Mouse (Mus musculus): ENCODE measurements around the gene Musk. TPM values are rescaled to one million over a fixed set of nuclear protein-coding genes. Genes with fewer than 3 reads are reported as not detected.

Musk gene
- total and polyA plus RNA-seq, 2 experiments from 2014 or later = not detected

DNA sequence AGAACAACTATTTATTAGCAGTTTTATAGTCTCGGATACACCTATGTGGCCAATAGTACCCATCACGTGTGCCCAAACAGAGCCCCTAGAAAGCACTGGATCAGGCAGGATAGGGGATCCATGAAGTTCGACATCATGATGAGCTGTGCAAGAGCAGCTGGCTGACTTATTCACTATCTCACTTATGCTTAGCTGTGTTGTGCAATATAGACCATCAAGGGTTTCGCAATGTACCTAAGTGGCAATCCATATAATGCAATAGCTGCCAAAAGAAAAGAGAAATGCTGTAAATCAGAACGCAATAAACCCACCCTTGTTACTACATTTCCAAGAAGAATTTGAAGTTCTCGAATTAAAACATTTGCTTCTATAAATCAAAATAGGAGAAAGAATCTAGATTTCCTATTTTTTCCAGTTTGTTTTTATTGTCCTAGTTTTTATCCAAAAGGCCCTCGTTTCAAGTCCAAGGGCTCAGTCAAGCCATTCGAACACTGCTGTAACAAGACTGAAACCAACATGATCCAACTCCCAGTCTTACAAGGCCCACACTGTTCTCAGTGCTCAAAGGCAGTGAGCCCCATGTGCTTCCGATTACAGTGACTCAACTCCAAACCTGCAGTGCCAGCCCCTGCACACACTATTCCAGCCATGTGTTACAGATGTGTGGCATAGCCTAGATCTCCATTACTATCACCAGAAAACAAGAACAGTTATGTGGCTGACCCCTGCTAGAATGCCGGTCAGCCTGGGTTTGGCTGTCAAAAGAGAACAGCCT lies 45.3 kb downstream of the Musk start:
- ATAC-seq (ENCODE audit: insufficient read depth, low read depth) (no peak), DNase-seq (ENCODE audit: low spot score) (no peak)
- 89% methylated on average over 10 of the region's 10 CpGs for WGBS
- no peak overlapping the region for H3K27ac ChIP-seq (ENCODE audit: low read depth)
- no peaks in the 10 kb centered on the region for H3K27me3 ChIP-seq (ENCODE audit: control insufficient read depth, insufficient read depth, low read length)
- H3K9me3 ChIP-seq (replicated peaks; ENCODE audit: control insufficient read depth, low read length) = no peaks in the 10 kb centered on the region
- H3K36me3 ChIP-seq (replicated peaks; ENCODE audit: control insufficient read depth, insufficient read depth, low read length) = no peaks in the 10 kb centered on the region
- no peaks in the 10 kb centered on the region for H3K4me1 ChIP-seq (ENCODE audit: control insufficient read depth, insufficient read depth)
- TF ChIP-seq CTCF (IDR thresholded peaks at IDR 0.05; ENCODE audit: low read depth) (no peak), EP300 (IDR thresholded peaks at IDR 0.05; ENCODE audit: low read depth) (no peak)
- no peak overlapping the region for H3K4me2 ChIP-seq (ENCODE audit: low read depth, low read length)
- H3K4me3 ChIP-seq (ENCODE audit: low read depth, low read length) = no peak overlapping the region
- no peak overlapping the region for H3K9ac ChIP-seq (replicated peaks; ENCODE audit: low read depth, low read length)

- no peak overlapping the region for H3K4me2 ChIP-seq (ENCODE audit: low read depth, low read length)
- no peak for ATAC-seq (ENCODE audit: insufficient read depth, low read depth)
Measured at GRCm38 (mm10) chr4:58332394-58332793, 46.6 kb downstream of the Musk start.

GRCm38 (mm10) chr4:58336227-58336626 lies 50.5 kb downstream of the Musk start:
- H3K4me2 ChIP-seq (ENCODE audit: low read depth, low read length) = no peak overlapping the region
- H3K36me3 ChIP-seq (replicated peaks; ENCODE audit: control insufficient read depth, insufficient read depth, low read length) = no peaks in the 10 kb centered on the region
- no peak overlapping the region for H3K4me3 ChIP-seq (ENCODE audit: low read depth, low read length)
- H3K9ac ChIP-seq (replicated peaks; ENCODE audit: low read depth, low read length) = no peak overlapping the region
- WGBS = 67% methylated on average over 2 of the region's 2 CpGs
- H3K9me3 ChIP-seq (replicated peaks; ENCODE audit: control insufficient read depth, low read length) = no peaks in the 10 kb centered on the region
- no peak overlapping the region for H3K27ac ChIP-seq (ENCODE audit: low read depth)
- DNase-seq (ENCODE audit: low spot score) (no peak), ATAC-seq (ENCODE audit: insufficient read depth, low read depth) (no peak)
- no peaks in the 10 kb centered on the region for H3K4me1 ChIP-seq (ENCODE audit: control insufficient read depth, insufficient read depth)
- H3K27me3 ChIP-seq (ENCODE audit: control insufficient read depth, insufficient read depth, low read length) = no peaks in the 10 kb centered on the region
- TF ChIP-seq CTCF (IDR thresholded peaks at IDR 0.05; ENCODE audit: low read depth) (no peak), EP300 (IDR thresholded peaks at IDR 0.05; ENCODE audit: low read depth) (no peak)

More at GRCm38 (mm10) chr4:58332394-58332793, 46.6 kb downstream of the Musk start:
- DNase-seq (ENCODE audit: low spot score) = no peak
- Histone ChIP-seq H3K27ac (ENCODE audit: low read depth) (no peak overlapping the region), H3K9ac (replicated peaks; ENCODE audit: low read depth, low read length) (no peak overlapping the region), H3K4me3 (ENCODE audit: low read depth, low read length) (no peak overlapping the region), H3K4me1 (ENCODE audit: control insufficient read depth, insufficient read depth) (no peaks in the 10 kb centered on the region), H3K27me3 (ENCODE audit: control insufficient read depth, insufficient read depth, low read length) (no peaks in the 10 kb centered on the region), H3K9me3 (replicated peaks; ENCODE audit: control insufficient read depth, low read length) (no peaks in the 10 kb centered on the region), H3K36me3 (replicated peaks; ENCODE audit: control insufficient read depth, insufficient read depth, low read length) (no peaks in the 10 kb centered on the region)
- TF ChIP-seq CTCF (IDR thresholded peaks at IDR 0.05; ENCODE audit: low read depth) (no peak), EP300 (IDR thresholded peaks at IDR 0.05; ENCODE audit: low read depth) (no peak)
- 62% methylated on average over 3 of the region's 3 CpGs for WGBS

DNA sequence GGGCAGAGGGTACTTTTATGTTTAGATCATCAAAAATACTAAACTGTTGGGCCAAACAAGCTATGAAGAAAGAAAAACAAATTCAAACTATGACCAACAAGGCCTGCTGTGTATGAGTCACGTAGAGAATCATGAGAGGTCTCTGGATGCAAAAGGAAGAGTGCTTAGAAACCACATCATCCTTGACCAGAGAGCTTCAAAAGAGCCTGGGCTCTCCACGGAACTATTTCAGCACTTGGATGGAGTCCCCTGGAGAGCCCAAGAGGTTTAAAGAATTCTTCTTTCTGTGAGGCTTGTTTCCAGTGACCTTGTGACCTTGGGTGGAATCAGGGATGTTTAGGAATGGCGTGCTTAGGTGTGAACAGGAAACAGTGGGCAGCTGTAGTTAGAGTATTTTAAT lies 53.5 kb downstream of the Musk start:
- WGBS = 32% methylated on average over 3 of the region's 3 CpGs
- Histone ChIP-seq H3K4me2 (ENCODE audit: low read depth, low read length) (no peak overlapping the region), H3K9me3 (replicated peaks; ENCODE audit: control insufficient read depth, low read length) (no peaks in the 10 kb centered on the region), H3K4me1 (ENCODE audit: control insufficient read depth, insufficient read depth) (no peaks in the 10 kb centered on the region), H3K4me3 (ENCODE audit: low read depth, low read length) (no peak overlapping the region), H3K36me3 (replicated peaks; ENCODE audit: control insufficient read depth, insufficient read depth, low read length) (no peaks in the 10 kb centered on the region), H3K27me3 (ENCODE audit: control insufficient read depth, insufficient read depth, low read length) (no peaks in the 10 kb centered on the region), H3K9ac (replicated peaks; ENCODE audit: low read depth, low read length) (no peak overlapping the region), H3K27ac (ENCODE audit: low read depth) (no peak overlapping the region)
- ATAC-seq (ENCODE audit: insufficient read depth, low read depth) (no peak), DNase-seq (ENCODE audit: low spot score) (no peak)
- TF ChIP-seq EP300 (IDR thresholded peaks at IDR 0.05; ENCODE audit: low read depth) = no peak
- no peak for TF ChIP-seq CTCF (IDR thresholded peaks at IDR 0.05; ENCODE audit: low read depth)

- WGBS = 81% methylated on average over 7 of the region's 7 CpGs
- no peak for TF ChIP-seq CTCF (IDR thresholded peaks at IDR 0.05; ENCODE audit: low read depth)
- TF ChIP-seq EP300 (IDR thresholded peaks at IDR 0.05; ENCODE audit: low read depth) = no peak
- Histone ChIP-seq H3K4me2 (ENCODE audit: low read depth, low read length) (no peak overlapping the region), H3K27ac (ENCODE audit: low read depth) (no peak overlapping the region), H3K4me3 (ENCODE audit: low read depth, low read length) (no peak overlapping the region), H3K27me3 (ENCODE audit: control insufficient read depth, insufficient read depth, low read length) (no peaks in the 10 kb centered on the region), H3K36me3 (replicated peaks; ENCODE audit: control insufficient read depth, insufficient read depth, low read length) (no peaks in the 10 kb centered on the region), H3K9me3 (replicated peaks; ENCODE audit: control insufficient read depth, low read length) (no peaks in the 10 kb centered on the region), H3K4me1 (ENCODE audit: control insufficient read depth, insufficient read depth) (no peaks in the 10 kb centered on the region), H3K9ac (replicated peaks; ENCODE audit: low read depth, low read length) (no peak overlapping the region)
- no peak for DNase-seq (ENCODE audit: low spot score)
- no peak for ATAC-seq (ENCODE audit: insufficient read depth, low read depth)
Measured at GRCm38 (mm10) chr4:58350206-58350605, 64.4 kb downstream of the Musk start.

DNA sequence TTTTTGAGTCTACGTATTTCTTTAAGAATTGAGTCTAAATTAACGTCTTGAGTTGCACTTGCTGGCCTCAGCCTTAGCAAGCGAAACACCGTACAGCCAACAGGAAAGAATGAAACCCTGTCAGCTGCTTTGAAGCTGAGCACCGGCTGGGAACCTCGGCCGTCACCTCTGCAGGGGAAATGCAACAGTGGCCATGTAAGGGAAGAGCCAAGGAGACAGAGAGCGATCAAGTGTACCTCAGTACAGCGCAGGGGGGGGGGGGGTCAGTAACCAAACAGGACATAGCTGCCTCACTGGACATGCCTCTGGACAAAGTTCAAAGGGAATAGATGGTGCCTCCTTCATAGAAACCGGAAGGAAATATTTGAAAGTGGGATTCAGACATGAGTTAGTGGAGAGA lies 65.4 kb downstream of the Musk start:
- Histone ChIP-seq H3K27ac (ENCODE audit: low read depth) (no peak overlapping the region), H3K9me3 (replicated peaks; ENCODE audit: control insufficient read depth, low read length) (no peaks in the 10 kb centered on the region), H3K36me3 (replicated peaks; ENCODE audit: control insufficient read depth, insufficient read depth, low read length) (no peaks in the 10 kb centered on the region), H3K4me1 (ENCODE audit: control insufficient read depth, insufficient read depth) (no peaks in the 10 kb centered on the region), H3K27me3 (ENCODE audit: control insufficient read depth, insufficient read depth, low read length) (no peaks in the 10 kb centered on the region), H3K9ac (replicated peaks; ENCODE audit: low read depth, low read length) (no peak overlapping the region), H3K4me2 (ENCODE audit: low read depth, low read length) (no peak overlapping the region), H3K4me3 (ENCODE audit: low read depth, low read length) (no peak overlapping the region)
- WGBS = 35% methylated on average over 10 of the region's 10 CpGs
- TF ChIP-seq EP300 (IDR thresholded peaks at IDR 0.05; ENCODE audit: low read depth) = no peak
- no peak for TF ChIP-seq CTCF (IDR thresholded peaks at IDR 0.05; ENCODE audit: low read depth)
- DNase-seq (ENCODE audit: low spot score) = no peak
- 0 out of 2 replicates have a peak, but pooled peaks have one; percentile 24 for ATAC-seq (ENCODE audit: insufficient read depth, low read depth)
